Mouse (Mus musculus) embryonic fibroblast, embryonic 13.5 days (primary cell): ENCODE data around the gene Lhx5.

ENCODE experiments used
- CTCF ChIP-seq: IDR thresholded peaks from 2 replicates; pipeline ENCODE4 v1.5.1; 2011; ENCODE audit warnings: mild to moderate bottlenecking, control low read depth, low read length, moderate library complexity, borderline replicate concordance; ENCODE audit not compliant: insufficient read depth
- POLR2A ChIP-seq: IDR thresholded peaks from 2 replicates; pipeline ENCODE4 v1.6.1; 2011; ENCODE audit warnings: low read depth, mild to moderate bottlenecking, control low read depth, low read length, moderate library complexity

DNA sequence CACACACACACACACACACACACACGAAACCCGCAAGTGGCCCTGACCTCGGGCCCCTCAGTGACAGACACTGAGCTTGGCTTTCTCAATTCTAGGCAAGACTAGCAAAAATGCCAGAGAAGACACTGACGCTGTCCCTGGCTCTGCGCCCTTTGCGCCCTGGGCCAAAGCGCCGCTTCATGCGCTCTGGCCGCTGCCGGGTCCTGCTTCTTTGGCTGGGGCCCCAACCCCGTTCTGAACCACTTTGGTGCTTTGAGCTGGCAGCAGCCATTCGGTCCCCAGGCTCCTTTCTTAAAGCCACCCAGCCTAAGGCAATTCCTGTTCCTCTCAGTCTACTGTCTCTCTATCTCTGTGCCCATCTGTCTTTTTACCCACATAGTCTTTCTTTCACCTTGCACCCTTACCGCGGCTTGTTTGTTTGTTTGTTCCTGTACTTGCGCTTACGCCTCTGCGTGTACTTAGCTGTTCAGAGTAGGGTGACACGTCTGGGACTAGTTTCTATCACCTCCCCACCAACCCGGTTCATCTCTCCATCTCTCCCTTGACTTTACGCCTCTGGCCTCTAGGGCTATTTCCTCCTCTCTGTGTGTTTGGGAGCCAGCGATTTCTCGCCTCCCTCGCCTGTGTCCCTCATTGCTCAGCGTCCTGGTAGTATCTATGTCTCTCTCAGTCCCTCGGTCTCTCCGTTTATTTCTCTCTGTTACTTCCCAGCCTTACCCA, 7.7 kb downstream of the Lhx5 start:
- TF ChIP-seq CTCF (no peak), POLR2A (no peak)
